Mouse (Mus musculus) right cerebral cortex, postnatal 14 days (tissue): ENCODE results near the gene Tmem204.
A peak's percentile ranks its signal among the peaks of the same experiment; 100 is the strongest.
"Not testable (repeated sequence)": the region's sequence is repeated elsewhere in the genome, so short reads cannot be mapped to it uniquely, and the experiment has no call there.

ENCODE experiments used
- DNase-seq: peaks from one replicate; pipeline ENCODE4 v3.0.0; 2022

Gene Tmem204

DNA sequence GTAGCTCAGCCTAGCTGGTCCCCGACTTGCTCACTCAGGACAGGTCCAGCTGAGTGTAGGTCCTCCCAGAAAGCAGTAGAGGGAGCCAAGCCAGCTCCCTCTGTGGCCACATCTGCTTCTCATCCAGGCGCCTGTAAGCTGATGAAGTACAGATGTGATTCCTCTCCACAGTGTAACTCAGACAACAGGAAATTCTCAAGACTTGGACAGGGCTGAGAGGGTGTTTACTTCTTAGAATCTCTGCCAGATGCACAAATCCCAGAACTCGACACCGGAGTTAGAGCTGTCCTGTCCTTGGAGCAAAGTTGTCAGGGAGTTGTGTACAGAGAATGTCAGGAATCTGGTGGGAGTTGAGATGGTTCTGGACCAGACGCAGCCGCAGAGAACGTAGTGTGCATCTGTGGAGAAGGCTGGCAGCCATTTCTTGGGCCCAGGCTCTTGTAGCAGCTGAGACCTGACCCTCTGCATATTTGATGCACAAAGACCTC, at the start of gene Tmem204:
TSS of gene Tmem204 (minus strand) at position 148 of the 488 bp plus-strand sequence.
- no peak for DNase-seq

DNA sequence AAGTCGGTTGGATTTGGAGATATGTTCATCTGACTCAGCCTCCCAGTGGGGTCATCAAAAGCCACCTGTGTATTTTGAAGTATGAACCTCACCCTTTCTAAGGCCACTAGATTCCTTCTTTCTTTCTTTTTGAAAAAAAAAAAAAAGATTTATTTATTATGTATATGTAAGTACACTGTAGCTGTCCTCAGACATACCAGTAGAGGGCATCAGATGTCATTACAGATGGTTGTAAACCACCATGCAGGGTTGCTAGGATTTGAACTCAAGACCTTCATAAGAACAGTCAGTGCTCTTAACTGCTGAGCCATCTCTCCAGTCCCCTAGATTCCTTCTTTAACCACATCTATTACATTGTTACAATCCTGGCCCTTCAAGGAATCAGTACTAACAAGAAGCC, 46.7 kb upstream of the Tmem204 start:
- DNase-seq, result no peak

DNA sequence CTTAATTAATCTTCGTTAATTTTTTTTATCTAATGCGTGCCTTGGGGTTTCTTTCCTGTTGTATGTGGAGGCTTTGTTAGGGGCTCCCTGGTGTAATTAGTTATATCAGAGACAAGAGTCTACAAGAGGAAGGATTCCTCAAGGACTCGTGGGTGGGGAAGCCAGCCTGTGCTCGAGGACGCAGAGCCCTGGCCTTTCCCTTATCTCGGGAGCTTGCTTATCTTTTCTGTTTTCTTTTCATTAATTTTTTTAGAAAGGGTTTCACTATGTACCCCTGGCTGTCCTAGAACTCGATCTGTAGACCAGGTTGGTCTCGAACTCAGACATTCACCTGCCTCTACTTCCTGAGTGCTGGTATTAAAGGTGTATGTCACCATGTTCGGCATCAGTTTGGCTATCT, 44.3 kb upstream of the Tmem204 start:
- DNase-seq, result no peak

DNA sequence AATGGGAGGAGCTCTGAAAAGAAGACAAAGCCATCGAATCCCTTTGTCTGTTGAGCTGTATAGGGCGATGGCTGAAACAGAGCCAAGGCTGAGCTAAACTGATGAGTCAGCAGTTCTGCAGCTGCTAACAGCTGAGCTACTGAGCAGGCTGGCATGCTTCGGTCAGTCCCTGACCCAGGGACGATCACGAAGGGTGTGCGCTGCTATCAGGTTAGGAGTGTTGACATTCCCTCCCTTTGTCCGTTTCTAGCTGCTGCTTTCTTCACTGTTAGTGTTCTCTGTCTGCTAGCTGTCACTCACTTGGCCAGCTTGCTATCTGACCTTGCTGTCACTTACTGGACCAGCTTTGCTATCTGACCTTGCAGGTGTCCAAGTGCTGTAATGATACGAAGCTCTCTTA, 43.7 kb upstream of the Tmem204 start:
- no peak for DNase-seq

DNA sequence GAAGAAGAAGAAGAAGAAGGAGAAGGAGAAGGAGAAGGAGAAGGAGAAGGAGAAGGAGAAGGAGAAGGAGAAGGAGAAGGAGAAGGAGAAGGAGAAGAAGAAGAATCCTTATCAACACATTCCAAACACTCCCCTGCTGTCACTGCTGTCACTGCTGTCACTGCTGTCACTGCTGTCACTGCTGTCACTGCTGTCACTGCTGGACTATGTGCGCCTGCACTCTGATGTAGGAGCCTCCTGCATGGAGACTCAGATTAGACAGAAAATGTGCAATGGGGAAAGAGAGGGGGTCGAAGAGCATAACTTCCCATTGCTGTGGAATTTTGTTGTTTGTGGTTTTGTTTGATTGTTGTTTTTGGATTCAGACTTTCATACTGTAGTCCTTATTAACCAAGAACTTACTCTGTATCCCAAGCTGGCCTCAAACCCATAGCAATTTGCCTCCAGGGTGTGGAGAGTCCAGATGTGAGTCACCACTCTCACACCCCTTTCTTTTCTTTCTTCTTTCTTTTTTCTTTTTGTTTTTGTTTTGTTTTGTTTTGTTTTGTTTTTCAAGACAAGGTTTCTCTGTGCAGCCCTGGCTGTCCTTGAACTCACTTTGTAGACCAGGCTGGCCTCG, 42.2 kb upstream of the Tmem204 start:
- not testable (repeated sequence) for DNase-seq

DNA sequence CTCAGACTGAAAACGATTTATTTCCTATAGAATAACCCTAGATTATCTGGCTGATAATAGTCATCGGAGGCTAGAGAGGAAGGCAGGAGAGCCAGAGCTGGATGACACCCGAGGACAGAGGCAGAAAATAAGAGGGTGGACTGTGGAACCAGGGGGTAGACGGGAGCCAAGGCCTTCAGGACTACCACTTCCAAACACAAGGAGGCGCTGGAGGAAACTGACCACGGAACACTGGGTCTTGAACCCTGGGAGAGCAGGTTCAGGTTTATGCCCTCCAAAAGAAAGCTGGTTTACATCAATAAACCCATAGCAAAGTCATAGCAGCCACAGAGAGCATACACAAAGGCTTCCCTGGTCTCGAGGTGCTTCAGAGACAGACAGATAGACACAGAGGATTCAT, 40.6 kb upstream of the Tmem204 start:
- no peak for DNase-seq

DNA sequence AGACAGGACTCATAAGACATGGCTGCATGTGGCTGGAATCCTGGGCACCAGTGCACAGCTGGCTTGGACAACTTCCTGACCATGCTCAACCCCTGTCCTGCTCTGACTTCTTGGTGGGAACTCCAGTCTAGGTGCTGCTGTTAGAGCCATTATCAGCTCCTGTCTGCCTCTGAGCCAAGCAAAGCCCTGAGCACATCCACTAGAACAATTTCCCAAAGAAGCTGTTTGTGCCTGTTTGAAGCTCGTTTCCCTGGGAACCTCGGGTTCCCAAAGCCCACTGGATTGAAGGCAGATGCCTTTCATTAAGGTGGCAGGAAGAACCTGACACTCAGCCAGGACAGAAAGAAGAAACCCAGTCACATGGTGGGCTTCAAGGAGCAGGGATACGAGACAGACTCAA, 37.0 kb upstream of the Tmem204 start, which contains the start of gene Ptx4:
TSS of gene Ptx4 (plus strand) at position 355 of the 400 bp plus-strand sequence.
- no peak for DNase-seq

DNA sequence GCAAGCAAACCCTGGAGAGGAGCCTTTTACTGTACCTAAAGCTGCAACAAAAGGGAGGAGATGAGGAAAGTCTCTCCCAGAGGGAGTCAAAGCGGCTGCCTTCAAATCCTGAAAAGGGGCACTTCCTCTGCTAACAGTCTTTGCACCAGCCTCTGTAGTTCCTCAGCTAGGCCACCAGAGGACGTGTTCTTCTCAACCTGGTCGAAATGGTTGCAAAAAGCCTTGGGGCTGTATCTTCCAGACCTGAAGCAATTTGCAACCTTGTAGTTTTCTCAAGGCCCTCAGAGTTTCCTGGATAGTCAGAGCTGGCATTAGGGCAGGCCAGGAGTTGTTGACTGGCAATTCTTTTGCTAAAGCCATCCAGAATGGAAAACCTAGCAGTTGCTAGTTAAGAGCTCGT, 33.9 kb upstream of the Tmem204 start:
- no peak for DNase-seq

DNA sequence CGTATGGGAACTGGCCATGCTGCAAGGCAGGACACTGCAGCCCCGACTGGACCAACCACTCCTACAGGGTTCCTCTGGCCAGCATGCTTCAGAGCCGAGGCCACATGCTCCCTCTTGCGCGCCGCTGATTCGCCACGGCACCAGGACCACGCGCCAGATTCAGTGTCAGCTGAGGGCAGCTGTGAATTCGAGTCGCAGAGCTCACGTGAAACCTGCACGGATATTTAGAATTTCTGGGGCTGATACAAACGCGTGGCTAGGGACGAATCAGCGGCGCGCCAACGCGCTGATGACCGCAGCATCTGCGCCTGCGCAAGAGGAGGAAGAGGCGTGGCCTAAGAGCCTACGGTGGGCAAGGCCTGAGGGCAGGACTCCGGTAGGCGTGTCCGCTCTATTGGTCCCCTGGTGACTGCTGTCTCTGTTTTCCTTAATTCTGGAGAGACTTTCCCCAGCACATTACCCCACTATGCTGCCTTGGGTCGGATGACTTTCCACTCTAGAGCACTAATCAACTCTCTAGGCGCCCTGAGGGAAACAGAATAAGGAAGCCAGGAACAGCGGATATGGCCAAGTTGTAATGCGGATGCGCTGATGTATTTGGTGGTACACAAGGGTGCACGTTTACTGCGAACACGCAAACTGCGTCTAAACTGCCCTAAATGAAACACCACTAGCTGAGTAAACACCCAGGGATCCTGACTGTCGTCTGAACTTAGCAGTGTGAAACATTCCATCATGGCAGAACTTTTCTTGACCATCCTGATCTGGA, 32.5 kb upstream of the Tmem204 start, which contains the start of gene Telo2:
TSS of gene Telo2 (minus strand) at position 304 of the 769 bp plus-strand sequence.
- peak; percentile 91 for DNase-seq

DNA sequence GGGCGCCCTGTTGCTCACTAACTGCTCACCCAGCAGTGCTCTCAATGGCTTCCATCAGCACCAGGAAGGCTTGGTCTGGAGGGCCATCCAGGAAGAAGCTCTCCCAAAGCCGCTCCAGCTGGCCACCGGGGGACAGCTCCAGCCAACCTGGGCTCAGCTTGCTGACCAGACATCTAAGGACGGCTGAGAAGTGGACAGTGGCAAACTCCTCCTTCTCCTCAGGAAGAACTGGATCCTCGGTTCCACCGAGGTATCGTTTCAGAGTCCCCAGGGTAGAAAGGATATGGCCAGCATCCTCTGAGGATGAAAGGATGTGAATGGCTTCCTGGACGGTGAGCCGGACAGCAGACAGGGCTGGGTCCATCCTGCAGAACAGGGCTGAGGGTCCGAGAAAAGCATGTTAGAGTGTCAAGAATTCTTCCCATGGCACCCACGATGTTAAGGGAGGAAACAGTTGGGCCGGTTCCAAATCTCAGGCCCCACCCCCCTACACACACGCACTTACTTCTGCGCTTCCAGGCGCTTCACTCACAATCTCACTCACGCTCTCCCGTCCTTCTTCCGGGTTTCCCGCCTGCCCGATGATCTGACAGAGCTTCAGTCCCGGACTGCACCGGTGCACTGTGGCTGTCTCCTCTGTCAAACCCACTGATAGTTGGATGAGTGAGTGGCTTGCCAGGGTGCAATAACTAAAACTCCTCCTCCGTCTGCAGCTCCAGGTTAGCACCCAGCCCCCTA, 31.7 kb upstream of the Tmem204 start:
- no peak for DNase-seq

DNA sequence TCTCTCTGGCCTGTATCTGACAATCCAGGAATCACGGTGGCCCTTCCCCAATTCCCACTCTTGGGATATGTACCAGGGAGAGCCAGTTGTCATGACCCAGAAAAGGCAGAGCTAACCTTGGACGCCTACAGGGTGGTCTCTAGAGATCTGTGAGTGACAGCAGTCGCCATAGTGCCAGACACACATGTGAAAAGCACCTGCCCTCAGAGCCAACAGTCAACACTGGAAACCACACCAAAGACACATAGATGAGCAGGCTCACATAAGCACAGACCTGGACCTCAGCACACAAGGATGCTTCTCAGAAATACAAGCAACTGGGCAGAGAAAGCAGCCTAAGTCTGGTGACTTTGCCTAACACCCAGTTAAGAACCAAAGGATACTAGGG, 29.0 kb upstream of the Tmem204 start:
- DNase-seq, result no peak

DNA sequence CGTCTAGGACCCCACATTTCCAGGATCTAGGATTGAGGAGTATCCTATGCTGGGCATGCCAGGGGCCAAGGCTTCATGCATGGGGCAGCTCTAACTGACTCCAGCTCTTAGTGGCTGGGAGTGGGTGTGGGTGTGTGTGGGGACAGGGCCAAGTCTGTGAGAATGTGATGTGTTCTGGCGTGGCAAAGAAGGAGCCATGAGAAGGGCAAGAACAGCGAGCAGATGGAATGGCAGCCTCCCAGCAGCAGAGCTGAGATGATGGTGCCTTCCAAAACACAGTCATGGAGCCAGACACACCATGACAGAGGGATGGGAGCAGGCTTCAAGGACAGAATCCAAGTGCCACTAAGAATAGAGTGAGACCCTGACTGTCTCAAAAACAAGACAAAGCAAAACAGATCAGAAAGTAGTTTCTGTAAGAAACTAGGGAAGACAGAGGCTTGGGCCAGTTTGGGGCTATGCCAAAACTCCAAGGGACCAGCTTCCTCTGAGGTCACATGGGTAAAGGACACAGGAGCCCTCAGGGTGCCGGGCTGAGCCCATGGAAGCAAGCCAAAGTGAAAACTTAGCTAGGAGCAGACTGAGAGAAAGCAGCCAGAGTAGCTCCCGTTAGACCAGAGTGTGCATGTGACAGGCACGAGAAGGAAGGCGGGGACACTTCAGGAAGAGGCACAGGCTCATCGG, 28.5 kb upstream of the Tmem204 start:
- DNase-seq, result peak; percentile 46

DNA sequence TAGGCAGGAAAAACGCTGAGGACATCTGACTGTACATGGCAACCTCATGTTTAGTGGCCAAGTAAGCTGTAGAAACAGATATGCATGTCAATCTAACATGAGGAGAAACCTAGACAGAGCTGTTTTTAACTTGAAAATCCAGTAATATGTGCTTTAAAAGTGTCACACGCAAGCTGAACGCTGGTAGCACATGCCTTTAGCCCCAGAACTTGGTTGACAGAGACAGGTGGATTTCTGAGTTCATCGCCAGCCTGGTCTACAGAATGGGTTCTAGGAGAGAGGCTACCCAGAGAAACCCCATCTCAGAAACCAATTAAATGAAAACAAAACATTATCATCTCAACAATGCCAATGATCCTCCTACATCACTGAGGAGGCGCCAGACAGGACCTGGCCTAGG, 27.8 kb upstream of the Tmem204 start:
- no peak for DNase-seq

DNA sequence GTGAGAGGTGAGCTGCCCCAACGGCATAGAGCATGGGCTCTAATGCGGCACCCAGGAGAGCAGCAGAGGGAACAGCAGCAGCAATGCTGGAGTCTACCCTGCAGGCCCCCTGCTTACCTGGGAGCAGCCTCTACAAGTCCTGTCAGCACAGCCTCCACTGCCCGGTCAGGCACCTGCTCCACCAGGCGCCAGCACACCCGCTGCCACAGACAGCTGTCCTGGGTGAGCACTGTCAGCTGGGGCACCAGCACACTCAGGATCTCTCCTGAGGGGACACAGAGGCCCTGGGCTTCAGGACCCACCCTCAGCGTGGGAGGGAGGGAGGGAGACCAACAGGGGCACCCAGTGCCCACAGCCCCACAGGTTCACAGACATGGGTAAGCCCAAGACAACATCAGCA, 27.2 kb upstream of the Tmem204 start:
- no peak for DNase-seq

DNA sequence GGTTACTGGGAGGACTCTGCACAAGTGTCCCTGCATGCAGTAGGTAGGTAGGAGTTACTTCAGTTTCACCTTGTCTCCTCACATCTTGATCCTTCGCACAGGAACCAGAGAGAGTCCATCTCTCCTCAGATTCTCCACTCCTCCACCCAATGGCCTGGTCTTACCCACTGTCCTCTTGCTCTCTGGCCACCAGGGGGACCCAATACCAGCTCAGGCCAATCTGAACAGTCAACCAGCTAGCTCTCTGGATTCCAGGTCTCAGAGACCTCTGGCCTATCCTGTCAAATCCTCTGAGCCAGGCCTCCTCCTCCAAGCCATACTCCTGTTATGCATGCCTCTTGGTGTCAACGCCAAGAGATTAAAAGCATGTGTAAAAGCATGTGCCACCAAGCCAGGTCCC, 26.2 kb upstream of the Tmem204 start:
- DNase-seq, result no peak

DNA sequence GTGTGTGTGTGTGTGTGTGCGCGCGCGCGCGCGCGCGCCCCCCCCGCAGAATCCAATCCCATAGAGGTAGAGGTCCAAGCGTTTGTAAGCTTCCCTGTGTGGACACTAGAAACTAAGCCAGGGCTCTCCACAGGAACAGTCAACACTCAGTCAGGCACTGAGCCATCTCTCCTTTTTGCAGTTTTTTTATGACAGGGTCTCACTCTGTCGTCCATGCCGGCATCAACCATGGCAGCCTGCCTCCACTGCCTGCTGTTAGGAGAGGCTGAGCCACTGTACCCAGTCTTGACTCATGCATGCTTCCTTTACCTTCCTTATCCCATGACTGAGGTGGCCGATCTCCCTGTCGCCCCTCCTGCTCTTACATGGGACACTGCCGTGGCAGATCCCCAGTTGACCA, 24.4 kb upstream of the Tmem204 start:
- no peak for DNase-seq

DNA sequence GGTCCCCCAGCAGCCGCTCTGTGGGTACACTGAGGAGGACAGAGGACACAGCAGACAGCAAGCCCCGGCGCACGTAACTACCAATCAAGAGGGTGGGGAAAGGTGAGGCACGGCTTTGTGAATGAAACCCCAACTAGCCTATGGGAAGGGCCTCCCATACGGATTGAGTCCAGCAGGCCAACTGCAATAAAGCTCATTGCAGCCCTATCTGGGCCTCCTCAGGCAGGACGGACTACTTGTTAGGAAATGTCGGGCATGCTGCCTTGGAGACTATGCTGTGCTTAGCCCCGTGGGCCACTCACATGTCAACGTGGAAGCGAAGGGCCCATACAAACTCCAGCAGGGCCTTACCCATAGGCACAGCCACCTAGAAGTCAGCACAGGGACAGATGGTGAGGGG, 17.9 kb upstream of the Tmem204 start:
- no peak for DNase-seq

DNA sequence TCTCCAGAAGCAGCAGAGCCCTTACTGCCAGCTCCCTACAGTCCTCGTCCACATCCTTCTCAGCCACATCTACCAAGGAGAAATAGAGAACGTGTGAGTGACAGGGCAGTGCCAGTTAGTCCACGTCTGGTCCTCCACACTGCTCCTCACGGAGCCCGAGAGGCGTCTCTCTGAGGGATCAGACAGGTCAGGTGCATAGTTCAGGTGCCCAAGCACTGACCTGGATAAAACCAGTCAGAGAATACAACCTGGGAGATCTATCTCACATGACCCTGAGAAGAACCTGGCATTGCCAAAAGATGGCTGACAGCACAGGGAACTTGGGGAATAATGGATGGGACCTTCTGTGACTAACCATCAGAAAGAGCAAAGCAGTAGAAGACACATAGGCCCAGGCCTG, 16.7 kb upstream of the Tmem204 start:
- no peak for DNase-seq

DNA sequence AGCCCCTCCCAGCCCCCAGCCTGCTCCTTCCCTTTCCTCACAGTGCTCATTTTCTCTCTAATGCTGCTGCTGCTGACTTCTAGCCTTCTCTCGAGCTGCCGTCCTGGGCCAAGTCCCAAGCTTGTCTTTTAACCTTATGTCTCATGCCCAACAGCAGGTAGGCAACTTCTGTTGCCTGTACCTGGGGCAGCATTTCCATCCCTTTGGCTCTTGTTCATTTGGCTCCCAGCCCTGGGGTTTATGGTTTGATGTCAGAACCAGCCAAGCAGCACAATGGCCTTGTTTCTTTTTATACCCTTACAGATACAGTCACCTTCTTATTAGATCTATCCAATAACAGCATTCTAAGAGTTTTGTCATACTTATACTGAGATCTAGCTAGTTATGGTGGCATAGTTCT, 12.8 kb upstream of the Tmem204 start:
- no peak for DNase-seq

DNA sequence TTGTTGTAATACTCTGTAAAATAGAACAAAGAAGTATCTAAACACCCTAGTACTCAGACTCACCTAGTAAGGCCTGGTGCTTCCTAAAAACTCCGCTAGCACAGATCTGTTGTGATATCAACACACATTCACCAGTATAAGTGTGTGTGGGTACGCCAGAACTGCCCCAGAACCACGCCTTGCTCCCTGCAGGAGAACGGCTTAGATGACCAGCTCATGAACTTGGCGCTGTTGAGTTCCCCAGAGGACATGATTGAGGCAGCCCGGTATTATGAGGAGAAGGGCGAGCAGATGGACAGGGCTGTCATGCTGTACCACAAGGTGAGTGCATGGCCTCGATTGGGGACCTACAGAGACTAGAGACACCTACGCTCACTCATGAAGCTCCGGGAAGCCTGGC, 7.1 kb upstream of the Tmem204 start:
- DNase-seq, result no peak

DNA sequence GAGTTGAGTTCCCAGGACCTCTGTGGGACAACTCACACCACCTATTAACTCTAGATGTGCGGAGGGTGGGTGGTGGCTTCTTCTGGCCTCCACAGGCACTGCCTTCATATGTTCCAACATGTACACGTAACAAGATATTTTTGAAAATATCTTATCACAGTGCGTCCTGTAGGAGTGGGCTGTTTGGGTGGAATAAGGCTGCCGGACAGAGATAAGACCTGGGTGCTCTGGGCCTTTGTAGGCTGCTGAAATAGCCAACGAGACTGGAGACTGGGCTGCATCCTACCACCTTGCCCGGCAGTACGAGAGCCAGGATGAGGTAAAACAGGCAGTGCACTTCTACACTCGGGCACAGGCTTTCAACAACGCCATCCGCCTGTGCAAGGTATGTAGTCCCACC, 5.8 kb upstream of the Tmem204 start:
- no peak for DNase-seq

DNA sequence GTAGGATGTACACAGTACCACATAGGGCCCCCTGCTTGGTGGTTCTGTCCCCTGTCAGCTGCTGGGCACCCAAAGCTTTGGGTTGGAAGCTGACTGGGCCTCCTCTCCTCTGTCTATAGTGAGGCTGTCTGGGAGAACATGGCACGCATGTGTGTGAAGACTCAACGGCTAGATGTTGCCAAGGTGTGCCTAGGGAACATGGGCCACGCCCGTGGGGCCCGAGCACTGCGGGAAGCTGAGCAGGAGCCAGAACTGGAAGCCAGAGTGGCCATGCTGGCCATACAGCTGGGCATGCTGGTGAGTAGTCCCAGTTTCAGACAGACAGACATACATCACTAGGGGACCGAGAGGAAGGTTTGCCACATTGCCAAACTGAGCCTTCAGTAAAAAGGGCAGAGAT, 3.3 kb upstream of the Tmem204 start:
- no peak for DNase-seq

DNA sequence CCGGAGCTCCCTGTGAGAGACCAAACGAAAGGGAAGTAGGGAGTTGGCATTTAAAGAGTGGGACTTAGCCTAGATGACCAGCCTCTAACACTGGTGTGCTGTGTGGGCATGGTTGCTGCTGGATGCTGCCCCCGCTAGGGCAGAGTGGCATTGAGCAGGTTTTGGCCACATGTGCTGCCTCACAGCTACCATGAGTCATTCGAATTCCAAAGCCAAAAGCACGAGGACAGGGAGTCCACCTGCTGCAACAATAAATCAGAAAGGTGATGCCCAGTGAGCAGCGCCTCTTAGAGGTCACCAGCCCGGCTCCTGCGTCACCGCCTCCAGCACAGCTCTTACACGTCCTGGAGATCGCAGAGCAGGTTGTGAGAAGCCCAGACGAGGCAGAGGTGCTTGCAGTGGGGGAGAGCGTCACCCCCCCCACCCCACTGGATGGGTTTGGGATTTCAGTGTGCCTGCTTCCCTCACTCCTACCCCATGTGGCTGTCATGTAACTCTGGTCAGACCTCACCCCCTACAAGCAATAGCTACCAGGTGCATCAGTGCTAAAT, 1.5 kb upstream of the Tmem204 start:
- DNase-seq, result no peak
